Mouse (Mus musculus): ENCODE measurements at regions not wholly inside any gene's neighbourhood (a gene's known extent, or its start where the extent isn't known, plus 50 kb on each side); places are given as distances from the start of the nearest gene placed in this dataset.

DNA sequence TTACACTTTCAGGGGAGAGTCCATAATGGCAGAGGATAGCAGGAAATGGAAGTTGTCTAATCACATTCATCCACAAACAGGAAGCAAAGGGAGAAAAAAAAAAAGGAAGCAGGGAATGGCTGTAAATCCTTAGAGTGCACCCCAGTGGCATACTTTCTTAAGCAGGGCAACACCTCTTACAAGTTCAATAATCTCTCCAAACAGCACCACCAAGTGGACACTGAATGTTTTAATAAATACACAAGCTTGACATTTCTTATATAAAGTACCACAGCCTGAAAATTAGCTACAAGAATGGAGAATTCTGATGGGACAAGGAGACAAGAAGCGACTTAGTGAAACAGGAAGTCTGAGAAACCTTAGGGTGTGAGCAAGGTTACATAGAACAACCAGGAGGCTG is 849.5 kb upstream of the Chrm3 start:
- Histone ChIP-seq H3K27ac (ENCODE audit: low read depth, low read length) (no peak overlapping the region), H3K27me3 (ENCODE audit: control insufficient read depth, insufficient read depth, low read length) (no peaks in the 10 kb centered on the region), H3K9ac (ENCODE audit: low read length) (no peak overlapping the region), H3K36me3 (ENCODE audit: control insufficient read depth, insufficient read depth, low read length) (no peaks in the 10 kb centered on the region), H3K4me3 (ENCODE audit: low read depth, low read length) (no peak overlapping the region), H3K4me2 (no peak overlapping the region), H3K4me1 (ENCODE audit: control insufficient read depth, insufficient read depth, low read length) (no peaks in the 10 kb centered on the region), H3K9me3 (ENCODE audit: control insufficient read depth, low read length) (no peaks in the 10 kb centered on the region)
- DNase-seq (ENCODE audit: low spot score, missing footprints) = no peak
- ATAC-seq (ENCODE audit: low FRiP score) = no peak
- WGBS = 94% methylated on average over 1 of the region's 1 CpGs

DNA sequence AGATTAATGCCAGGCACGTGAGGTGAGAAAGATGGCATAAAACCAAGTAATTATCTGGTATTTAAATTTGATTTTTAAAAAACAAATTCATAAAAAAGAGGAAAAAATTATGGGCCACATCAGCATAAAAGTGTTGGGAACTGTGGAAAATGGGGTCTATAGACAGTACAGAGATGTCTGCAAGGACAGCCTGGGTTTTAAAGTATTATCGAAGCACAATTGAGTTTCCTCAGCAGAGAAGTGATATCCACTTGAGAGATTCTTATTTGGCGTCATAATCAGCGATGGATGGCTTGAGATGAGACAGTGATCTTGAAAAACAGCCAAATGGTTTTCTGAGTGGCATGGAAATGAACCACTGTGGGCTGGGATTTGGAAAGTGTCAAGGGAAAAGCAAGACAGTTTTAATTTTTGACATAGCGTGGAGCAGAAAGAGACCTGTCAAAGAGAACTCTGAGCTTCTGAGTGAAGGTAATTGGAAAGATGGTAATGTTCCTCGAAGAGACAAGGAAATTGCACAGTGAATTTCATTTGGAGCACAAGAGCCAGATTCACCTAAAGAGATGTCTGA is 844.7 kb upstream of the Chrm3 start:
- no peaks in the 10 kb centered on the region for H3K9me3 ChIP-seq (ENCODE audit: control insufficient read depth, low read length)
- ATAC-seq (ENCODE audit: low FRiP score) = no peak
- H3K27me3 ChIP-seq (ENCODE audit: control insufficient read depth, insufficient read depth, low read length) = no peaks in the 10 kb centered on the region
- H3K27ac ChIP-seq (ENCODE audit: low read depth, low read length) = no peak overlapping the region
- H3K4me3 ChIP-seq (ENCODE audit: low read depth, low read length) = no peak overlapping the region
- no peaks in the 10 kb centered on the region for H3K36me3 ChIP-seq (ENCODE audit: control insufficient read depth, insufficient read depth, low read length)
- no peaks in the 10 kb centered on the region for H3K4me1 ChIP-seq (ENCODE audit: control insufficient read depth, insufficient read depth, low read length)
- DNase-seq (ENCODE audit: low spot score, missing footprints) = no peak
- no peak overlapping the region for H3K9ac ChIP-seq (ENCODE audit: low read length)
- no peak overlapping the region for H3K4me2 ChIP-seq
- 89% methylated on average over 6 of the region's 6 CpGs for WGBS

DNA sequence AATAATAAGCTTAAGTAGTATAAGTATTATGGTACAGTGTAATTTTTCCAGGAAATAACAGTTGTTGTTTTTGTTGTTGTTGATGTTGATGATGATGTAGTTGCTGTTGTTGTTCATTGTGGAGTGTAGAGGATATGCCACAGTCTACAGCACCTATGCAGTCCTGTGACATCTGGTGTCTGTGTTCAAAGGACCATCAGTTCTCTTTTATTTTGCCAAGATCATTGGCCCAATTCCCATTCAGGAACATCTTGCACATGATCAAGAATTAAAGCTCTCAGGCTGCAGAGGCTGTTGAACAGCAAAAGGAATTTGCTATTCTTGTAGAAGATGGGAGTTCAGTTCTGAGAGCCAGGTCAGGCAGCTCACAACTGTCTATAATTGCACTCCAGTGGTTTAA is 841.3 kb upstream of the Chrm3 start:
- H3K27ac ChIP-seq (ENCODE audit: low read depth, low read length) = no peak overlapping the region
- H3K9me3 ChIP-seq (ENCODE audit: control insufficient read depth, low read length) = no peaks in the 10 kb centered on the region
- H3K4me2 ChIP-seq = no peak overlapping the region
- H3K9ac ChIP-seq (ENCODE audit: low read length) = no peak overlapping the region
- ATAC-seq (ENCODE audit: low FRiP score) (no peak), DNase-seq (ENCODE audit: low spot score, missing footprints) (no peak)
- H3K27me3 ChIP-seq (ENCODE audit: control insufficient read depth, insufficient read depth, low read length) = no peaks in the 10 kb centered on the region
- no peaks in the 10 kb centered on the region for H3K36me3 ChIP-seq (ENCODE audit: control insufficient read depth, insufficient read depth, low read length)
- no peaks in the 10 kb centered on the region for H3K4me1 ChIP-seq (ENCODE audit: control insufficient read depth, insufficient read depth, low read length)
- no peak overlapping the region for H3K4me3 ChIP-seq (ENCODE audit: low read depth, low read length)

DNA sequence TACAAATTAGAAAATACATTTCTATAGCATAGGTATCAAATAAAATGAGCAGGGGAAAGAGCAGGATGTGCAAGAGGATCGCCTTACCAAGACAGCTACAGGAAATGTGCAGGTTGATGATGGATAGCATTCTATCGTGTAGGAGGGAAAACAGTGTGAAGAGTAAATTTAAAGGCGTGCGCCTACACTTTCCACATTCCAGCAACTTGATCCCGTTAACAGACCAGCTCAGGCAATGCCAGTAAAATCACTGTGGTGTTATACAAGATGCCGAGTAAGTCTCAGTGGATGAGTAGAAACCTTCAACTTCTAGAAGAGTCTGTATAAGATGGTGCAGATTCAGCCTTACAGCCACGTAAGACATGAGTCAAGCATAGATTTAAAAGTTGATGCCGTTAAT is 831.8 kb upstream of the Chrm3 start:
- Histone ChIP-seq H3K27me3 (ENCODE audit: control insufficient read depth, insufficient read depth, low read length) (no peaks in the 10 kb centered on the region), H3K4me3 (ENCODE audit: low read depth, low read length) (no peak overlapping the region), H3K36me3 (ENCODE audit: control insufficient read depth, insufficient read depth, low read length) (no peaks in the 10 kb centered on the region), H3K4me2 (no peak overlapping the region), H3K27ac (ENCODE audit: low read depth, low read length) (no peak overlapping the region), H3K9ac (ENCODE audit: low read length) (no peak overlapping the region), H3K4me1 (ENCODE audit: control insufficient read depth, insufficient read depth, low read length) (no peaks in the 10 kb centered on the region), H3K9me3 (ENCODE audit: control insufficient read depth, low read length) (no peaks in the 10 kb centered on the region)
- DNase-seq (ENCODE audit: low spot score, missing footprints) (no peak), ATAC-seq (ENCODE audit: low FRiP score) (no peak)
- 88% methylated on average over 8 of the region's 8 CpGs for WGBS

DNA sequence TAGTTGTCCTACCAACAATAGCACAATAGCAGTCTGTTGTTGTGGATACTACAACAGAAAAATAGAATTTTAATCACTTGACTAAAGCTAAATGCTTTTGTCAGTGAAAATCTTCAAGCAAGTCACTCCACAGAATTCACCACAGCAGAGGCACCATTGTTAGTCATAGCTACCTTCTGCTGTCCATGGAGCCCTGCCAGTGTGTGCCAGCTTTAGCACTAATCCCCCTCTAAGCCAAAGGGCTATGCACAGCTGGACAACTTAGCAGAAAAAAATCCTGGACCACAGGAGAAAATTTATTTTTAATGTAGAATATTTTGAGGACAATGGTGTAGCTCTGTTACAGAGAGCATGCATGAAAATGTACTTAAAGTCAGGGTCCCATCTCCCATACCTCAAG is 820.5 kb upstream of the Chrm3 start:
- H3K9ac ChIP-seq (ENCODE audit: low read length) = no peak overlapping the region
- no peaks in the 10 kb centered on the region for H3K4me1 ChIP-seq (ENCODE audit: control insufficient read depth, insufficient read depth, low read length)
- H3K27me3 ChIP-seq (ENCODE audit: control insufficient read depth, insufficient read depth, low read length) = no peaks in the 10 kb centered on the region
- ATAC-seq (ENCODE audit: low FRiP score) (no peak), DNase-seq (ENCODE audit: low spot score, missing footprints) (no peak)
- no peaks in the 10 kb centered on the region for H3K9me3 ChIP-seq (ENCODE audit: control insufficient read depth, low read length)
- no peak overlapping the region for H3K4me3 ChIP-seq (ENCODE audit: low read depth, low read length)
- no peaks in the 10 kb centered on the region for H3K36me3 ChIP-seq (ENCODE audit: control insufficient read depth, insufficient read depth, low read length)
- no peak overlapping the region for H3K27ac ChIP-seq (ENCODE audit: low read depth, low read length)
- H3K4me2 ChIP-seq = no peak overlapping the region

DNA sequence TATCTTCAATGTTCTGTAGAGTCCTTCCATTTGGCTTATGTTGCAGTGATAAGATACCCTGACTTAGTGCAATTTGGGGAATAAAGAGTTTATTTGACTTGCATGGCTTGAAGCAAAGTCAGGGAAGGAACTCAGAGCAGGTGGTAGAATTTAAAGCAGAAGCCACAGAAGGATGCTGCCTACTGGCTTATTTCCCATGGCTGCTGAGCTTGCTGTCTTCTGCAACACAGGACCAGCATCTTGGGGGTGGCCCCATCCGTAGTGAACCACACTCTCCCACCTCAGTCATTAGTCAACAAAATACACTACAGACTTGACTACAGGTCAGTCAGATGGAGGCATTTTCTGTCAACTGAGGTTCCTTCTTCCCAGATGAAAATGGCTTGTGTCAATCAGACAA is 819.7 kb upstream of the Chrm3 start:
- Histone ChIP-seq H3K27ac (ENCODE audit: low read depth, low read length) (no peak overlapping the region), H3K9ac (ENCODE audit: low read length) (no peak overlapping the region), H3K27me3 (ENCODE audit: control insufficient read depth, insufficient read depth, low read length) (no peaks in the 10 kb centered on the region), H3K36me3 (ENCODE audit: control insufficient read depth, insufficient read depth, low read length) (no peaks in the 10 kb centered on the region), H3K4me1 (ENCODE audit: control insufficient read depth, insufficient read depth, low read length) (no peaks in the 10 kb centered on the region), H3K4me2 (no peak overlapping the region), H3K4me3 (ENCODE audit: low read depth, low read length) (no peak overlapping the region), H3K9me3 (ENCODE audit: control insufficient read depth, low read length) (no peaks in the 10 kb centered on the region)
- ATAC-seq (ENCODE audit: low FRiP score) (no peak), DNase-seq (ENCODE audit: low spot score, missing footprints) (no peak)
- WGBS = 92% methylated on average over 1 of the region's 1 CpGs

DNA sequence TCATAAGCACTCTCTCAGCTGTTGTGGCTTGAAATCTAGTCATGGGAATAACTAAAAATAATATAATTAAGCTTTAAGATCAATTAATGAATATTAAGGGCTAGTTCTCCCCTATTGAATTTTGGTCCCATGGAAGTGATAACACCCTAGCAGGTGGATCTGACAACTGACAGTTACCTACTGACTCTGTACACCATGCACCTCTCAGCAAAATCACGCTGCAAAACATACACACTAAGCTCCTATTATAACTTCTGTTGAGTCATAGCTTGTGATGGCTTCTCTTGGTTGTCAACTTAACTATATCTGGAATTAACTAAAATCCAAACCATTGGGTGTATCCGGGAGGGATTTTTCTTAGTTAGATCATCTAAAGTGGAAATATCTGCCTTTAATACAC is 817.9 kb upstream of the Chrm3 start:
- H3K4me1 ChIP-seq (ENCODE audit: control insufficient read depth, insufficient read depth, low read length) = no peaks in the 10 kb centered on the region
- H3K4me2 ChIP-seq = no peak overlapping the region
- 90% methylated on average over 2 of the region's 2 CpGs for WGBS
- no peak overlapping the region for H3K4me3 ChIP-seq (ENCODE audit: low read depth, low read length)
- H3K9ac ChIP-seq (ENCODE audit: low read length) = no peak overlapping the region
- H3K36me3 ChIP-seq (ENCODE audit: control insufficient read depth, insufficient read depth, low read length) = no peaks in the 10 kb centered on the region
- DNase-seq (ENCODE audit: low spot score, missing footprints) = no peak
- H3K27me3 ChIP-seq (ENCODE audit: control insufficient read depth, insufficient read depth, low read length) = no peaks in the 10 kb centered on the region
- no peak overlapping the region for H3K27ac ChIP-seq (ENCODE audit: low read depth, low read length)
- ATAC-seq (ENCODE audit: low FRiP score) = no peak
- H3K9me3 ChIP-seq (ENCODE audit: control insufficient read depth, low read length) = no peaks in the 10 kb centered on the region

DNA sequence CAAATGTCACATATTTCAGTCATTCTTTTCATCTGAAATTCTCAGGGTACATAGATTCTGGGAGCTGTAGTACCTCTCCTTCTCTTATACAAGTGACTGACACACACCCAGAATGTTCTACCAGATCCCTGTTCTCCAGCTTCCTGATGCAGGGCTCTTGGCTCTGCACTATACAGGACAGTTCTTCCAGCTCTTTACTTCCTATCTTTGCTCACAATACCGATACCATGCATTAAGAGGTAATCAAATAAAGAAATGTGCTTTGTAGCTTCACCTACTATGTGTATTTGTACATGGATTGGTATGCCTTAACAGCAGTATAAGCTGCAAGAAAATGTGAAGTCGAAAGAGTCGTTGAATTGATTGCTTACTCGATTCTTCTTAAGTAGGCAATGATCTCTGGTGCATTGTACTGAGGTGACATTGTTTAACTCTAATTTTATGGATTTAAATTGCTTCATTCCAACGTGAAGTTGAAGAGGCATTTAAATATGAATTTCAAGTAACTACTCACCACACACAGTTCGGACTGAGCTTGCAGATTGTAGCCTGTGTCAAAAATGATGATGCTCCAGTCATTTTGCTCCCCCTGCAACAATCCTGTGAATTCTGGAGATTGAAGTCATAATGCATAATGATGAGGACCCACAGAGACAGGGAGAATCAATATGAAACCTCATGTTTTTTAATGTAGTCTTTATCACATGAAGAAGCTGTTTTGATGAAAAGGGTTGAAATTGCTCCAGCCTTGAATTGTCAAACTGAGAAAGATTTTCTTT is 817.2 kb upstream of the Chrm3 start:
- no peak overlapping the region for H3K27ac ChIP-seq (ENCODE audit: low read depth, low read length)
- ATAC-seq (ENCODE audit: low FRiP score) = no peak
- H3K4me3 ChIP-seq (ENCODE audit: low read depth, low read length) = no peak overlapping the region
- H3K9me3 ChIP-seq (ENCODE audit: control insufficient read depth, low read length) = no peaks in the 10 kb centered on the region
- no peak for DNase-seq (ENCODE audit: low spot score, missing footprints)
- H3K4me2 ChIP-seq = no peak overlapping the region
- 79% methylated on average over 6 of the region's 6 CpGs for WGBS
- no peaks in the 10 kb centered on the region for H3K36me3 ChIP-seq (ENCODE audit: control insufficient read depth, insufficient read depth, low read length)
- no peaks in the 10 kb centered on the region for H3K27me3 ChIP-seq (ENCODE audit: control insufficient read depth, insufficient read depth, low read length)
- H3K4me1 ChIP-seq (ENCODE audit: control insufficient read depth, insufficient read depth, low read length) = no peaks in the 10 kb centered on the region
- no peak overlapping the region for H3K9ac ChIP-seq (ENCODE audit: low read length)

DNA sequence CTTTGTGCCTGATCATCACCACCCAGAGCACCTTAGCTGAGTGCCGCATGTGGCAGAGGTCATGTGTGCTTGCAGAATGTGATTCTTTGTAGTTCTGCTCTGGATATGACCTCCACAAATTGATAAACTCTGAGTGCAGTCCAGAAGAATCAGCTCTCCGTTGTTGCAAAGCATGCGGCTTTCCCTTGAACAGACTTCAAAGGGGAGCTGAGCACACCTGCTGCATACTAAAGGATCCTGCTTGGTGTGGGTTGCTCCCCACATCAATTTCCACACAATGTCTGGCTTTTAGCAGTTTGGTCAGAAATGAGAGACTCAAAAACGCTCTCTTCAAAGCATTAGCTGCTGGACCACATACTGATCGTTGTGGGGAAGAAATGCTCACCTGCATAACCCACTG is 806.5 kb upstream of the Chrm3 start:
- ATAC-seq (ENCODE audit: low FRiP score) = no peak
- no peaks in the 10 kb centered on the region for H3K9me3 ChIP-seq (ENCODE audit: control insufficient read depth, low read length)
- no peak overlapping the region for H3K4me3 ChIP-seq (ENCODE audit: low read depth, low read length)
- H3K4me2 ChIP-seq = no peak overlapping the region
- 81% methylated on average over 5 of the region's 5 CpGs for WGBS
- no peaks in the 10 kb centered on the region for H3K4me1 ChIP-seq (ENCODE audit: control insufficient read depth, insufficient read depth, low read length)
- DNase-seq (ENCODE audit: low spot score, missing footprints) = no peak
- H3K27ac ChIP-seq (ENCODE audit: low read depth, low read length) = no peak overlapping the region
- H3K27me3 ChIP-seq (ENCODE audit: control insufficient read depth, insufficient read depth, low read length) = no peaks in the 10 kb centered on the region
- no peak overlapping the region for H3K9ac ChIP-seq (ENCODE audit: low read length)
- no peaks in the 10 kb centered on the region for H3K36me3 ChIP-seq (ENCODE audit: control insufficient read depth, insufficient read depth, low read length)

Measured in midbrain, embryonic 11.5 days (tissue).